Mouse (Mus musculus): ENCODE results near the gene Vmn1r24. TPM values are rescaled to one million over a fixed set of nuclear protein-coding genes. Genes with fewer than 3 reads are reported as not detected.
"Not testable (repeated sequence)": the region's sequence is repeated elsewhere in the genome, so short reads cannot be mapped to it uniquely, and the experiment has no call there.

Vmn1r24 gene
- polyA plus RNA-seq (2015; fragmentation: Nextera tagmentation; extraction: Ambion mirVana), result not detected in 2 replicates

DNA sequence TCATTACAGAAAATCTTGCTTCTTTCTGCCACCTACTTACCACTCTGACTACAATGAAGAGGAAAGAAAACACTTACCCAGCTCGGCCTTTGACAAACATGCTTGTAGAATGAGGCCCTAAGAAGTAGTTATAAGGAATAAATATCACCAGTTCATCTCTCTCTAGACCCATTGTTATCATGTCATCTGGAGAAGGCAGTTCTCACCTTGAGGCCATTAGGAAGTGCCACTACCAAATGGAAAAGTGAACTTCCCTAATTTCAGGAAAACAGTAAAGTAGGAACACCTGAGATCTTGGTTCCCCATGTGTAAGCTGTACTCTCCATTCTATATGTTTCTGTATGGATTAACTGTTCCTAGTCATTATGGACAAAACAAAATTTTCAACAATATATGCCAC, at the start of gene Vmn1r24:
Vmn1r24 (minus strand) TSS at position 101 of the 400 bp plus-strand sequence.
- H3K9ac ChIP-seq; H3K4me3 ChIP-seq; H3K4me1 ChIP-seq (replicated peaks); H3K4me2 ChIP-seq; H3K9me3 ChIP-seq (replicated peaks); ATAC-seq (replicated peaks; ENCODE audit: insufficient number of reproducible peaks, insufficient read depth, low FRiP score, low read depth); H3K27ac ChIP-seq; H3K36me3 ChIP-seq; H3K27me3 ChIP-seq: not testable (repeated sequence)
- WGBS, result 65% methylated on average over 1 of the region's 1 CpGs

DNA sequence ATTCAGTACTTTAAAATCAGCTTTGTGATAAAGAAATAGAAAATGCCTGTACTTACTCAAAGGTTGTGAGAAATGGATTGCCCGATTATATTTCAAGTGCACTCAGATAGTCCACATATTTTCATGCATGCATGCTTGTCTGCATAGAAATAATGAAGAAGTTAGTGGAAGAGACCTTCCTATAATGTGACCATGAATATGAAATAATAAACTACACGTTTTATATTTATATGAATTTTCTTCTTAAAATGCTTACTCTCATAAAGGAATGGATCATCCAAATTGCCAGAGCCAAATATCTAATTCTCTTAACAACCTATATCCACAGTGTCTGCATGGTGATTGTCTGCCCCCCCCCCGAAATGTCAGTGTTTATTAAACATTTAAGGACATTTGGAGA, 19.4 kb upstream of the Vmn1r24 start, which contains the start of gene Vmn1r25:
Vmn1r25 (minus strand) TSS at position 101 of the 400 bp plus-strand sequence.
- H3K4me3 ChIP-seq, result no peak within 1 kb of the TSS
- no peaks in the 10 kb centered on the region for H3K9me3 ChIP-seq (replicated peaks)
- no peaks in the 10 kb centered on the region for H3K27me3 ChIP-seq
- no peak within 1 kb of the TSS for H3K9ac ChIP-seq
- H3K4me1 ChIP-seq (replicated peaks), result no peaks in the 10 kb centered on the region
- H3K27ac ChIP-seq, result no peak within 1 kb of the TSS
- no peaks in the 10 kb centered on the region for H3K36me3 ChIP-seq
- WGBS, result 61% methylated on average over 3 of the region's 3 CpGs
- ATAC-seq (replicated peaks; ENCODE audit: insufficient number of reproducible peaks, insufficient read depth, low FRiP score, low read depth), result no peak
- no peak within 1 kb of the TSS for H3K4me2 ChIP-seq

DNA sequence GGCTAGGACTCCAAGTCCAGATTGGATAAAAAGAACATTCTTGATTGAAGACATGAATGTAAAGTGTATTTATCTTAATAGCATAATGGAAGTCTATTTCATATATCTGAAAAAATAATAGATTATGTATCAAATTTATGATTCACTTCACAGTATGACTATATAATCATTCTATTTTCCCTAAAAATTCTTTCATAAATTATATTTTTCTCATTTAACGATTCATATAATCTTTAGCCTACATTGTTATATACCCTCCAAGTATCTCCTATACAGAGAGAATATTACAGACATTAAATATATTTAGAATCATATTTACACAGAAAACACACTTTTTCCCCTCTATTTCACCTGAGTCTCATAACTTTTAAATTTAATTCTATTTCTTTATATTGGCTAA, 34.6 kb downstream of the Vmn1r24 start, which contains the start of gene Vmn1r23:
Vmn1r23 (minus strand) TSS at position 101 of the 400 bp plus-strand sequence.
- no peak within 1 kb of the TSS for H3K4me2 ChIP-seq
- H3K4me3 ChIP-seq, result no peak within 1 kb of the TSS
- H3K4me1 ChIP-seq (replicated peaks), result no peaks in the 10 kb centered on the region
- ATAC-seq (replicated peaks; ENCODE audit: insufficient number of reproducible peaks, insufficient read depth, low FRiP score, low read depth), result no peak
- H3K9me3 ChIP-seq (replicated peaks), result no peaks in the 10 kb centered on the region
- no peaks in the 10 kb centered on the region for H3K36me3 ChIP-seq
- H3K27me3 ChIP-seq, result no peaks in the 10 kb centered on the region
- H3K27ac ChIP-seq, result no peak within 1 kb of the TSS
- 93% methylated on average over 1 of the region's 1 CpGs for WGBS
- H3K9ac ChIP-seq, result no peak within 1 kb of the TSS

DNA sequence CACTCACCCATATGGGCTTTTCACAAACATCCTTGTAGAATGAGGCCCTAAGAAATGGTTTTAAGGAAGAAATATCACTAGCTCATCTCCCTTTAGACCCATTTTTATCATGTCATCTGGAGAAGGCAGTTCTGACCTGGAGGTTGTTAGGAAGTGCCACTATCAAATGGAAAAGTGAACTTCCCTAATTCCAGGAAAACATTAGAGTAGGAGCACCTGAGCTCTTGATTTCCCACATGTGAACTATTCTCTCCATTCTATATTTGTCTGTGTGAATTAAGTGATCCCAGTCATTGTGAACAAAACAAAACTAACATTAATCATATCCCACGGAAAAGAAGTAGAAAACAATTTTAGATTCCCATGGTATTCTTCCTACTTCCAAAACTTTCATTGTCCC, 53.4 kb downstream of the Vmn1r24 start, which contains the start of gene Vmn1r22:
Vmn1r22 (minus strand) TSS at position 101 of the 400 bp plus-strand sequence.
- Histone ChIP-seq H3K27me3 (no peaks in the 10 kb centered on the region), H3K27ac (no peak within 1 kb of the TSS), H3K9me3 (replicated peaks) (no peaks in the 10 kb centered on the region), H3K4me1 (replicated peaks) (no peaks in the 10 kb centered on the region), H3K4me2 (no peak within 1 kb of the TSS), H3K9ac (no peak within 1 kb of the TSS), H3K36me3 (no peaks in the 10 kb centered on the region), H3K4me3 (no peak within 1 kb of the TSS)
- 59% methylated on average over 1 of the region's 1 CpGs for WGBS
- no peak for ATAC-seq (replicated peaks; ENCODE audit: insufficient number of reproducible peaks, insufficient read depth, low FRiP score, low read depth)

Other genes starting within 250 kb of the Vmn1r24 start
- gene Vopp1, start 136.3 kb downstream of the Vmn1r24 start, polyA plus RNA-seq (2015; fragmentation: Nextera tagmentation; extraction: Ambion mirVana), result 25.0 and 33.0 TPM in 2 replicates
- not detected in 2 replicates for gene Vmn1r21, start 111.2 kb downstream of the Vmn1r24 start, polyA plus RNA-seq (2015; fragmentation: Nextera tagmentation; extraction: Ambion mirVana)
- gene Vmn1r22, start 53.5 kb downstream of the Vmn1r24 start, polyA plus RNA-seq (2015; fragmentation: Nextera tagmentation; extraction: Ambion mirVana), result not detected in 2 replicates
- not detected in 2 replicates for gene Vmn1r23, start 34.7 kb downstream of the Vmn1r24 start, polyA plus RNA-seq (2015; fragmentation: Nextera tagmentation; extraction: Ambion mirVana)
- not detected in 2 replicates for gene Vmn1r25, start 19.3 kb upstream of the Vmn1r24 start, polyA plus RNA-seq (2015; fragmentation: Nextera tagmentation; extraction: Ambion mirVana)
- gene Vmn1r26, start 53.7 kb upstream of the Vmn1r24 start, polyA plus RNA-seq (2015; fragmentation: Nextera tagmentation; extraction: Ambion mirVana), result not detected in 2 replicates

Measured in heart, embryonic 15.5 days (tissue).